Mouse (Mus musculus) kidney, adult 11 months (tissue): ENCODE results near the gene Trim17.

Source experiments
- DNase-seq: peaks from one replicate; pipeline ENCODE4 v3.0.0; 2022

The Trim17 gene

GRCm38 (mm10) chr11:58954420-58955142 lies at the start of gene Trim17, which contains the start of gene Hist3h2a:
Gene Trim17, plus strand, starts transcription at chr11:58954685.
Gene Hist3h2a, plus strand, starts transcription at chr11:58954685.
- peak; percentile 94 for DNase-seq

GRCm38 (mm10) chr11:58904838-58905237 lies 49.6 kb upstream of the Trim17 start:
- peak; percentile 18 for DNase-seq

- no peak for DNase-seq
Measured at GRCm38 (mm10) chr11:58913776-58914175, 40.7 kb upstream of the Trim17 start.

- no peak for DNase-seq
Measured at GRCm38 (mm10) chr11:58914461-58915028, 39.9 kb upstream of the Trim17 start.

GRCm38 (mm10) chr11:58916879-58917744 lies 37.4 kb upstream of the Trim17 start:
- DNase-seq: no peak

- DNase-seq: no peak
Measured at GRCm38 (mm10) chr11:58917745-58918366, 36.6 kb upstream of the Trim17 start, which contains the start of gene Btnl10. Gene Btnl10, plus strand, starts transcription at chr11:58917908.

- no peak for DNase-seq
Measured at GRCm38 (mm10) chr11:58918759-58919158, 35.7 kb upstream of the Trim17 start.

GRCm38 (mm10) chr11:58922420-58922819 lies 32.1 kb upstream of the Trim17 start:
- no peak for DNase-seq

- peak; percentile 67 for DNase-seq
Measured at GRCm38 (mm10) chr11:58926651-58927050, 27.8 kb upstream of the Trim17 start.

- DNase-seq: no peak
Measured at GRCm38 (mm10) chr11:58927053-58927452, 27.4 kb upstream of the Trim17 start.

- peak; percentile 55 for DNase-seq
Measured at GRCm38 (mm10) chr11:58927790-58928651, 26.5 kb upstream of the Trim17 start.

GRCm38 (mm10) chr11:58929055-58929454 lies 25.4 kb upstream of the Trim17 start:
- no peak for DNase-seq

GRCm38 (mm10) chr11:58929641-58930040 lies 24.8 kb upstream of the Trim17 start:
- DNase-seq: peak; percentile 59

GRCm38 (mm10) chr11:58930254-58930653 lies 24.2 kb upstream of the Trim17 start:
- no peak for DNase-seq

GRCm38 (mm10) chr11:58931576-58931975 lies 22.9 kb upstream of the Trim17 start:
- DNase-seq: no peak

- no peak for DNase-seq
Measured at GRCm38 (mm10) chr11:58937909-58938308, 16.6 kb upstream of the Trim17 start.

- peak; percentile 92 for DNase-seq
Measured at GRCm38 (mm10) chr11:58938322-58939087, 16.0 kb upstream of the Trim17 start, which contains the start of gene Rnf187. Gene Rnf187, minus strand, starts transcription at chr11:58938916.

- no peak for DNase-seq
Measured at GRCm38 (mm10) chr11:58939088-58939439, 15.4 kb upstream of the Trim17 start.

GRCm38 (mm10) chr11:58944136-58944535 lies 10.3 kb upstream of the Trim17 start:
- DNase-seq: no peak

- DNase-seq: no peak
Measured at GRCm38 (mm10) chr11:58947306-58947705, 7.2 kb upstream of the Trim17 start.
